Mouse (Mus musculus): ENCODE results near the gene Cd52.
A peak's percentile ranks its signal among the peaks of the same experiment; 100 is the strongest.
"Not testable (repeated sequence)": the region's sequence is repeated elsewhere in the genome, so short reads cannot be mapped to it uniquely, and the experiment has no call there.

Cd52 gene

GRCm38 (mm10) chr4:134094923-134095547 is at the start of gene Cd52:
TSS of gene Cd52 (minus strand) at chr4:134095082.
- no peak for DNase-seq (ENCODE audit: extremely low spot score, low read depth, low spot score)

- DNase-seq (ENCODE audit: extremely low spot score, low read depth, low spot score) = not testable (repeated sequence)
Observed at GRCm38 (mm10) chr4:134144297-134144696, 49.4 kb upstream of the Cd52 start.

- no peak for DNase-seq (ENCODE audit: extremely low spot score, low read depth, low spot score)
Observed at GRCm38 (mm10) chr4:134138857-134139256, 44.0 kb upstream of the Cd52 start.

- no peak for DNase-seq (ENCODE audit: extremely low spot score, low read depth, low spot score)
Observed at GRCm38 (mm10) chr4:134136280-134136926, 41.5 kb upstream of the Cd52 start.

GRCm38 (mm10) chr4:134132519-134133095 is 37.7 kb upstream of the Cd52 start:
- no peak for DNase-seq (ENCODE audit: extremely low spot score, low read depth, low spot score)

GRCm38 (mm10) chr4:134132117-134132516 is 37.2 kb upstream of the Cd52 start:
- no peak for DNase-seq (ENCODE audit: extremely low spot score, low read depth, low spot score)

GRCm38 (mm10) chr4:134129482-134129881 is 34.6 kb upstream of the Cd52 start:
- DNase-seq (ENCODE audit: extremely low spot score, low read depth, low spot score) = no peak

GRCm38 (mm10) chr4:134128983-134129362 is 34.1 kb upstream of the Cd52 start:
- peak; percentile 5 for DNase-seq (ENCODE audit: extremely low spot score, low read depth, low spot score)

GRCm38 (mm10) chr4:134128221-134128982 is 33.5 kb upstream of the Cd52 start, which contains the start of gene Sh3bgrl3:
TSS of gene Sh3bgrl3 (minus strand) at chr4:134128789.
- peak; percentile 39 for DNase-seq (ENCODE audit: extremely low spot score, low read depth, low spot score)

GRCm38 (mm10) chr4:134127793-134128192 is 32.9 kb upstream of the Cd52 start:
- no peak for DNase-seq (ENCODE audit: extremely low spot score, low read depth, low spot score)

GRCm38 (mm10) chr4:134127121-134127455 is 32.2 kb upstream of the Cd52 start:
- DNase-seq (ENCODE audit: extremely low spot score, low read depth, low spot score) = no peak

- no peak for DNase-seq (ENCODE audit: extremely low spot score, low read depth, low spot score)
Observed at GRCm38 (mm10) chr4:134126300-134127120, 31.6 kb upstream of the Cd52 start.

GRCm38 (mm10) chr4:134125383-134126060 is 30.6 kb upstream of the Cd52 start:
- DNase-seq (ENCODE audit: extremely low spot score, low read depth, low spot score) = no peak

GRCm38 (mm10) chr4:134123680-134124551 is 29.0 kb upstream of the Cd52 start:
- DNase-seq (ENCODE audit: extremely low spot score, low read depth, low spot score) = peak; percentile 39

GRCm38 (mm10) chr4:134123147-134123546 is 28.3 kb upstream of the Cd52 start:
- no peak for DNase-seq (ENCODE audit: extremely low spot score, low read depth, low spot score)

GRCm38 (mm10) chr4:134122281-134122680 is 27.4 kb upstream of the Cd52 start:
- no peak for DNase-seq (ENCODE audit: extremely low spot score, low read depth, low spot score)

GRCm38 (mm10) chr4:134121571-134121970 is 26.7 kb upstream of the Cd52 start:
- no peak for DNase-seq (ENCODE audit: extremely low spot score, low read depth, low spot score)

- no peak for DNase-seq (ENCODE audit: extremely low spot score, low read depth, low spot score)
Observed at GRCm38 (mm10) chr4:134120916-134121315, 26.0 kb upstream of the Cd52 start.

- no peak for DNase-seq (ENCODE audit: extremely low spot score, low read depth, low spot score)
Observed at GRCm38 (mm10) chr4:134120192-134120805, 25.4 kb upstream of the Cd52 start.
